Mouse (Mus musculus) lung, embryonic 14.5 days (tissue): Measurements from ENCODE around the gene Mon2. TPM values are rescaled to one million over a fixed set of nuclear protein-coding genes. Genes with fewer than 3 reads are reported as not detected.
"Not testable (repeated sequence)": the region's sequence is repeated elsewhere in the genome, so short reads cannot be mapped to it uniquely, and the experiment has no call there.

Experiments used
- ATAC-seq: fragments of 200-750 bp; cut with Nextera tagmentation; 2 replicates; pipeline ENCODE4 v1.8.0; 2017; ENCODE audit warnings: mild to moderate bottlenecking, moderate TSS enrichment, moderate library complexity; ENCODE audit not compliant: insufficient read depth
- DNase-seq: peaks from one replicate; pipeline ENCODE4 v3.0.0-alpha.2; 2015
- H3K27ac ChIP-seq: fragments of 300-500 bp; sonication (generic); 2 replicates; pipeline ENCODE4 v1.5.1; 2014; ENCODE audit warnings: low read depth, mild to moderate bottlenecking, moderate library complexity
- H3K27me3 ChIP-seq: fragments of 300-500 bp; sonication (generic); 2 replicates; pipeline ENCODE4 v1.6.1; 2014; ENCODE audit warnings: low read length, control low read depth; ENCODE audit not compliant: insufficient read depth
- H3K36me3 ChIP-seq: fragments of 300-500 bp; sonication (generic); 2 replicates; pipeline ENCODE4 v1.6.1; 2014; ENCODE audit warnings: control low read depth; ENCODE audit not compliant: insufficient read depth
- H3K4me1 ChIP-seq: fragments of 300-500 bp; sonication (generic); 2 replicates; pipeline ENCODE4 v1.6.1; 2014; ENCODE audit warnings: antibody characterized with exemption, control low read depth; ENCODE audit not compliant: insufficient read depth
- H3K4me2 ChIP-seq: fragments of 300-500 bp; sonication (generic); 2 replicates; pipeline ENCODE4 v1.6.1; 2014; ENCODE audit warnings: mild to moderate bottlenecking
- H3K4me3 ChIP-seq: fragments of 300-500 bp; sonication (generic); 2 replicates; pipeline ENCODE4 v1.5.1; 2014; ENCODE audit warnings: low read depth, low read length
- H3K9ac ChIP-seq: fragments of 300-500 bp; sonication (generic); 2 replicates; pipeline ENCODE4 v1.6.1; 2014
- H3K9me3 ChIP-seq: fragments of 300-500 bp; sonication (generic); 2 replicates; pipeline ENCODE4 v1.6.1; 2016; ENCODE audit warnings: low read depth, low read length, control low read depth
- CTCF ChIP-seq: IDR thresholded peaks from 2 replicates; pipeline ENCODE4 v1.5.1; 2016; ENCODE audit warnings: antibody characterized with exemption, low read depth
- WGBS: fragments of 180-500 bp; shearing (Covaris S2); extraction: QIAGEN DNeasy Blood & Tissue Kit; methylation state at CpG from one replicate; pipeline ENCODE4 v1.1.7; 2014; 5-methylcytosine and 5-hydroxymethylcytosine counted together
- polyA plus RNA-seq: library from polyadenylated mRNA; unstranded; fragments of >200 nt; fragmentation: Nextera tagmentation; extraction: Ambion mirVana; gene quantifications from 2 replicates; pipeline ENCODE4 v1.2.1, GENCODE M21; 2014

The Mon2 gene
- polyA plus RNA-seq, 1 experiment from 2014 or later = 35.0 TPM

GRCm38 (mm10) chr10:123039936-123040335 lies 36.4 kb downstream of the Mon2 start:
- H3K27me3 ChIP-seq = no peaks in the 10 kb centered on the region
- no peak overlapping the region for H3K4me3 ChIP-seq
- no peaks in the 10 kb centered on the region for H3K4me1 ChIP-seq
- peak; percentile 58 for DNase-seq
- no peak overlapping the region for H3K4me2 ChIP-seq
- no peak overlapping the region for H3K9ac ChIP-seq
- WGBS = 52% methylated on average over 2 of the region's 2 CpGs
- no peak for ATAC-seq
- H3K36me3 ChIP-seq = peaks cover 61% of the 10 kb centered on the region
- no peak overlapping the region for H3K27ac ChIP-seq
- no peaks in the 10 kb centered on the region for H3K9me3 ChIP-seq
- TF ChIP-seq CTCF = peak; percentile 37

DNA sequence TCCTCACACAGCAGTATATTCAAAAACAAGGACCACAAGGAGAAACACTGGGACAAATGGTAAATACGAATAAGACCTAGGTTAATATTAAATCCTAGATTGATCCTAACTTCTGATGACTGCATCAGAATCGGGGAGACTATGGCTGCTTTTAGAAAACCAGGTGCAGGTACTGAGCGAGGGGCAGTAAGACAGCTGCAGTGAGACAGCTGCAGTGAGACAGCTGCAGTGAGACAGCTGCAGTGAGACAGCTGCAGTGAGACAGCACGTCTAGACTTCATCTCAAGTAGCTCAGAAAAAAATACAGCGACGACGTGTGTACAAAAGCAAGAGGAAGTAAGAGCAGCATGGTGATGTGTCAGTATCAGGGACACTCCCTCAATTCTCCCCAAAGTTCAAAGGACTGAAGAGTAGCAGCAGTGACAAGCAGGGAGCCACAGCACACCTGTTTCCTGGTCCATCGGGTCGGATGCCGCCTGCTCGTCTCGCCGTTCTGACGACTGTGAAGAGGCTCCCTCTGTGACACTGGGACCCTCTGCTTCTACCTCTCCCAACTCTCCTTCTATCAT lies 44.1 kb downstream of the Mon2 start:
- Histone ChIP-seq H3K4me3 (no peak overlapping the region), H3K27ac (no peak overlapping the region), H3K4me2 (no peak overlapping the region), H3K27me3 (no peaks in the 10 kb centered on the region), H3K4me1 (no peaks in the 10 kb centered on the region), H3K9ac (no peak overlapping the region), H3K9me3 (no peaks in the 10 kb centered on the region), H3K36me3 (peaks cover 84% of the 10 kb centered on the region)
- ATAC-seq (no peak), DNase-seq (no peak)
- WGBS = 77% methylated on average over 14 of the region's 14 CpGs
- TF ChIP-seq CTCF = no peak

DNA sequence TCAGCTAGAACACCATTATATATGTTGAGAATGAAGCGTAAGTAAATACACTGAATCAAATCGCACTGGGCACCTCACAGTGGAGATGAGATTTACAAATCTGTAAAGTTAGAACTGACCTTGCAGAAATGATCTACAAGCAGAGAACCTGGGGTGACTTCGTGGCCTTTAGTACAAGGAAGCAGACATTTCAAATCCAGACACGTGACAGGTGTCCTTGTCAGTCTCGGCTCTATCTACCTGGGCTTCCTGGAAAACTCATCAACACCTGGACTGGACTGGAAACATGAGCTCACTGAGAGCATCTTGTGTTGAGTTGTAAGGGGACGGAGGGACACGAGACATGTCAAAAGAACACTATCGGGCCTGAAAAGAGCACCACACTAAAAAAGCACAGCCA lies 44.9 kb downstream of the Mon2 start:
- H3K27me3 ChIP-seq = no peaks in the 10 kb centered on the region
- no peak overlapping the region for H3K9ac ChIP-seq
- no peaks in the 10 kb centered on the region for H3K4me1 ChIP-seq
- no peak overlapping the region for H3K27ac ChIP-seq
- DNase-seq (no peak), ATAC-seq (no peak)
- no peak overlapping the region for H3K4me2 ChIP-seq
- H3K36me3 ChIP-seq = peaks cover 83% of the 10 kb centered on the region
- H3K9me3 ChIP-seq = no peaks in the 10 kb centered on the region
- 93% methylated on average over 8 of the region's 8 CpGs for WGBS
- TF ChIP-seq CTCF = no peak
- no peak overlapping the region for H3K4me3 ChIP-seq

GRCm38 (mm10) chr10:123030589-123030988 lies 45.7 kb downstream of the Mon2 start:
- no peak for TF ChIP-seq CTCF
- Histone ChIP-seq H3K9me3 (no peaks in the 10 kb centered on the region), H3K9ac (no peak overlapping the region), H3K27me3 (no peaks in the 10 kb centered on the region), H3K4me3 (no peak overlapping the region), H3K36me3 (peaks cover 82% of the 10 kb centered on the region), H3K4me1 (no peaks in the 10 kb centered on the region), H3K4me2 (no peak overlapping the region), H3K27ac (no peak overlapping the region)
- DNase-seq = no peak
- 91% methylated on average over 9 of the region's 9 CpGs for WGBS
- no peak for ATAC-seq

DNA sequence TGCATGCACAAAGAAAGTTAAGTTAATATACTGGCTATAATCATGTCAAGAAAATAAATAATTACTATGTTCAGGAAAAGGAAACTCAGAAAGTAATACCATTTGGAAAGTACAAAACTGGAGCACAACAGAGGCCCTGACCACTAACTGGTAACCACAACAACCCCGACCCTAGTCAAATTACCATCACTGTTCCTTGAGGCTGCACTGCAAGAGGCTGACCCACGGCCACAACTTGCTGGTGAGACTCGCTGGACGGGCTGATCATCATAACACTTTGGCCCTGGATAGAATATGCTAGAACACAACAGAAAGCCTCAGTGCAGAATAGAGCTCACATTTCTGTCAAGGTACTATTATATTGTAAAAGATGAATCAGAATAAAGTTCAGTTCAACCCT lies 47.4 kb downstream of the Mon2 start:
- no peaks in the 10 kb centered on the region for H3K4me1 ChIP-seq
- no peaks in the 10 kb centered on the region for H3K27me3 ChIP-seq
- 90% methylated on average over 4 of the region's 4 CpGs for WGBS
- TF ChIP-seq CTCF = no peak
- no peak overlapping the region for H3K27ac ChIP-seq
- ATAC-seq (no peak), DNase-seq (no peak)
- H3K4me3 ChIP-seq = no peak overlapping the region
- H3K9me3 ChIP-seq = no peaks in the 10 kb centered on the region
- H3K9ac ChIP-seq = no peak overlapping the region
- H3K4me2 ChIP-seq = no peak overlapping the region
- H3K36me3 ChIP-seq = peaks cover 79% of the 10 kb centered on the region

DNA sequence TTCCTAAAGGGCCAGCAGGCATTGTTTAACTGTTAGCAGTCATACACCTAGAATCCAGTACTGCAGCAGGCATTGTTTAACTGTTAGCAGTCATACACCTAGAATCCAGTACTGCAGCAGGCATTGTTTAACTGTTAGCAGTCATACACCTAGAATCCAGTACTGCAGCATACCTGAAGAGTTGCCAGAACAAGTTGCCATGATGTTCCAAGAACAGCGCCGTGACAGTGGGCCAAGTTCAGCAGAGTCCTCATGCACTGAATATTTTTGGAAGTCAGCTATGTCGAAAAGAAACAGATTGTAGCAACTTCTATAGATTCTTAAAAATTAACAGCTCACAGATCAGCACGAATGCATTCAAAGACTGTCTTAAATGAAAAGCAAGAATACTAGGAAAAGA lies 49.6 kb downstream of the Mon2 start:
- not testable (repeated sequence) for H3K4me3 ChIP-seq, H3K4me2 ChIP-seq, H3K27me3 ChIP-seq, DNase-seq, H3K9ac ChIP-seq, ATAC-seq, H3K9me3 ChIP-seq, H3K27ac ChIP-seq, H3K4me1 ChIP-seq
- peaks cover 80% of the 10 kb centered on the region for H3K36me3 ChIP-seq
- 92% methylated on average over 4 of the region's 4 CpGs for WGBS

- Histone ChIP-seq H3K9me3 (no peaks in the 10 kb centered on the region), H3K9ac (no peak overlapping the region), H3K27me3 (no peaks in the 10 kb centered on the region), H3K36me3 (peaks cover 61% of the 10 kb centered on the region), H3K4me3 (no peak overlapping the region), H3K4me2 (no peak overlapping the region), H3K4me1 (no peaks in the 10 kb centered on the region), H3K27ac (no peak overlapping the region)
- 36% methylated on average over 18 of the region's 18 CpGs for WGBS
- ATAC-seq (peak; percentile 44; the same call in 1 of the 2 replicates), DNase-seq (peak; percentile 26)
- TF ChIP-seq CTCF = no peak
Measured at GRCm38 (mm10) chr10:123013435-123013834, 62.9 kb downstream of the Mon2 start.

- Histone ChIP-seq H3K4me1 (no peaks in the 10 kb centered on the region), H3K4me3 (no peak overlapping the region), H3K36me3 (peaks cover 68% of the 10 kb centered on the region), H3K27me3 (no peaks in the 10 kb centered on the region), H3K9me3 (no peaks in the 10 kb centered on the region), H3K9ac (no peak overlapping the region), H3K27ac (no peak overlapping the region), H3K4me2 (no peak overlapping the region)
- 87% methylated on average over 1 of the region's 1 CpGs for WGBS
- TF ChIP-seq CTCF = no peak
- DNase-seq = no peak
- ATAC-seq = no peak
Measured at GRCm38 (mm10) chr10:123011421-123011820, 64.9 kb downstream of the Mon2 start.
